In the genomic region with DNA sequence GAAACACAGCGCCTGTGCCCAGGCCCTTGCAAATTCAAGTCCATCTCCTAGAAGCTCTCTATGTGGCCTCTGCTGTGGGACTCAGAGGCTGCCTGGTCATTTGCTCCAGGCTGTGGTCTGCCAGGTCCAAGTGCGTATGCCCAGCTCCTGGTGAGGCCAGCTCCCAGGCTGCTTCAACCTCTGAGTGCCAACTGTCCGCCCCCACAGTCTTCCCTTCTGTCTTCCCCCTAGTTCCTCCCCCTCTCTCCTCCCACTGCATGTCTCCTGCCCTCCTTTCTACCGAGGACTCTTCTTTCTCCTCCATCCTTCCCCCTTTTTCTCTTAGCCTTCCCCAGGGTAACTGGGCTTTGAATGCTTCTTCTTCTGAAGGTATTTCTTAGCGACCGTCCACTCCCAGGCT, we compare ENCODE assay signal across 21 mouse cellular contexts.
DNase-seq lines count a peak whose midpoint lies in the region; ATAC-seq lines count a peak whose summit lies in the region.
"Had no signal": no experiment of that assay in that cellular context is flagged by ENCODE, and none has a peak within 500 bp of the region (broad histone marks: within the 10 kb centered on the region; RNA-seq: fewer than 3 reads in every experiment).

No protein-coding gene starts in this region.

- no peak overlapping the region for H3K4me3 ChIP-seq in forebrain, embryonic 14.5 days (ENCODE audit: low read depth, low read length)
- H3K4me3 ChIP-seq in forebrain, embryonic 11.5 days (ENCODE audit: low read depth, low read length) = no peak overlapping the region
- H3K4me3 ChIP-seq in midbrain, embryonic 10.5 days = no peak overlapping the region
- H3K4me3 ChIP-seq in midbrain, embryonic 13.5 days (replicated peaks) = no peak overlapping the region
- no peak overlapping the region for H3K4me3 ChIP-seq in neural tube, embryonic 15.5 days (replicated peaks)
- H3K4me3 ChIP-seq: heart, embryonic 15.5 days; megakaryocyte, embryonic 14.5 days; stomach, embryonic 15.5 days had no signal

- H3K9ac ChIP-seq in forebrain, embryonic 14.5 days (ENCODE audit: low read length) = no peak overlapping the region
- H3K9ac ChIP-seq in forebrain, embryonic 11.5 days (ENCODE audit: low read length) = no peak overlapping the region
- no peak overlapping the region for H3K9ac ChIP-seq in midbrain, embryonic 13.5 days (replicated peaks)
- no peak overlapping the region for H3K9ac ChIP-seq in neural tube, embryonic 15.5 days (replicated peaks)
- H3K9ac ChIP-seq: heart, embryonic 15.5 days; stomach, embryonic 15.5 days had no signal

- no peaks in the 10 kb centered on the region for H3K27me3 ChIP-seq in forebrain, embryonic 14.5 days (replicated peaks; ENCODE audit: control insufficient read depth, insufficient read depth, low read length)
- H3K27me3 ChIP-seq in forebrain, embryonic 11.5 days (ENCODE audit: control insufficient read depth, insufficient read depth, low read length) = no peaks in the 10 kb centered on the region
- no peaks in the 10 kb centered on the region for H3K27me3 ChIP-seq in midbrain, embryonic 10.5 days (ENCODE audit: low read depth, poor library complexity, severe bottlenecking)
- H3K27me3 ChIP-seq in midbrain, embryonic 13.5 days = peaks cover 2% of the 10 kb centered on the region; the same call in 1 of the 2 replicates
- no peaks in the 10 kb centered on the region for H3K27me3 ChIP-seq in neural tube, embryonic 15.5 days (replicated peaks)
- H3K27me3 ChIP-seq: heart, embryonic 15.5 days; stomach, embryonic 15.5 days had no signal

- peaks cover 15% of the 10 kb centered on the region for H3K4me1 ChIP-seq in forebrain, embryonic 14.5 days (ENCODE audit: control insufficient read depth, insufficient read depth, low read length)
- H3K4me1 ChIP-seq in forebrain, embryonic 11.5 days (replicated peaks; ENCODE audit: control insufficient read depth, insufficient read depth, low read length) = no peaks in the 10 kb centered on the region
- H3K4me1 ChIP-seq in midbrain, embryonic 10.5 days = peaks cover 15% of the 10 kb centered on the region; the same call in 1 of the 2 replicates
- H3K4me1 ChIP-seq in midbrain, embryonic 13.5 days (replicated peaks) = peaks cover 7% of the 10 kb centered on the region; the same call in 1 of the 2 replicates
- peaks cover 7% of the 10 kb centered on the region for H3K4me1 ChIP-seq in neural tube, embryonic 15.5 days
- H3K4me1 ChIP-seq: heart, embryonic 15.5 days; megakaryocyte, embryonic 14.5 days; stomach, embryonic 15.5 days had no signal

- peak overlapping the region; percentile 40; the same call in 1 of the 2 replicates for H3K27ac ChIP-seq in forebrain, embryonic 14.5 days (ENCODE audit: low read depth, low read length)
- no peak overlapping the region for H3K27ac ChIP-seq in forebrain, embryonic 11.5 days (ENCODE audit: low read depth, low read length)
- 0 out of 2 replicates have a peak overlapping the region, but pooled peaks have one; percentile 0 for H3K27ac ChIP-seq in midbrain, embryonic 10.5 days (replicated peaks)
- H3K27ac ChIP-seq in midbrain, embryonic 13.5 days = no peak overlapping the region
- H3K27ac ChIP-seq in neural tube, embryonic 15.5 days (replicated peaks) = no peak overlapping the region
- H3K27ac ChIP-seq: heart, embryonic 15.5 days; stomach, embryonic 15.5 days had no signal

- WGBS in forebrain, embryonic 14.5 days = 60% methylated on average over 6 of the region's 6 CpGs
- WGBS in forebrain, embryonic 11.5 days = 64% methylated on average over 6 of the region's 6 CpGs
- 71% methylated on average over 6 of the region's 6 CpGs for WGBS in midbrain, embryonic 10.5 days
- 65% methylated on average over 6 of the region's 6 CpGs for WGBS in midbrain, embryonic 13.5 days
- WGBS in neural tube, embryonic 15.5 days = 67% methylated on average over 6 of the region's 6 CpGs

- no peaks in the 10 kb centered on the region for H3K36me3 ChIP-seq in forebrain, embryonic 14.5 days (ENCODE audit: control insufficient read depth, insufficient read depth, low read length)
- no peaks in the 10 kb centered on the region for H3K36me3 ChIP-seq in forebrain, embryonic 11.5 days (ENCODE audit: control insufficient read depth, insufficient read depth, low read length)
- H3K36me3 ChIP-seq in midbrain, embryonic 10.5 days = no peaks in the 10 kb centered on the region
- no peaks in the 10 kb centered on the region for H3K36me3 ChIP-seq in midbrain, embryonic 13.5 days
- H3K36me3 ChIP-seq in neural tube, embryonic 15.5 days = no peaks in the 10 kb centered on the region
- H3K36me3 ChIP-seq: G1E; heart, embryonic 15.5 days; stomach, embryonic 15.5 days had no signal

- no peak overlapping the region for H3K4me2 ChIP-seq in forebrain, embryonic 14.5 days (ENCODE audit: low read length)
- no peak overlapping the region for H3K4me2 ChIP-seq in forebrain, embryonic 11.5 days (ENCODE audit: low read depth, low read length, severe bottlenecking)
- H3K4me2 ChIP-seq in midbrain, embryonic 13.5 days (replicated peaks) = no peak overlapping the region
- no peak overlapping the region for H3K4me2 ChIP-seq in neural tube, embryonic 15.5 days
- H3K4me2 ChIP-seq: heart, embryonic 15.5 days; liver, embryonic 11.5 days; stomach, embryonic 15.5 days had no signal

- no peak for DNase-seq in cerebellum, adult 11 months
- DNase-seq in forebrain, embryonic 14.5 days (ENCODE audit: low spot score) = no peak
- no peak for DNase-seq in forebrain, embryonic 11.5 days (ENCODE audit: low spot score)
- DNase-seq in midbrain, embryonic 10.5 days (ENCODE audit: low spot score) = no peak
- no peak for DNase-seq in lung, postnatal 36 days
- DNase-seq: adrenal gland, postnatal 14 days; lung, adult 18-20 months; retina, postnatal 1 day; thymus, adult 18-20 months; thymus, postnatal 4 days had no signal

- H3K9me3 ChIP-seq in forebrain, embryonic 14.5 days (replicated peaks; ENCODE audit: control insufficient read depth, low read length) = peaks cover 3% of the 10 kb centered on the region; the same call in 1 of the 2 replicates
- H3K9me3 ChIP-seq in forebrain, embryonic 11.5 days (ENCODE audit: control insufficient read depth, low read length) = no peaks in the 10 kb centered on the region; the same call in 1 of the 2 replicates
- H3K9me3 ChIP-seq in midbrain, embryonic 10.5 days (replicated peaks) = no peaks in the 10 kb centered on the region; the same call in 1 of the 2 replicates
- peaks cover 11% of the 10 kb centered on the region for H3K9me3 ChIP-seq in midbrain, embryonic 13.5 days
- H3K9me3 ChIP-seq in neural tube, embryonic 15.5 days (replicated peaks) = no peaks in the 10 kb centered on the region
- H3K9me3 ChIP-seq: heart, embryonic 15.5 days; stomach, embryonic 15.5 days had no signal

- ATAC-seq in cerebellum, adult (ENCODE audit: insufficient number of reproducible peaks, low FRiP score, low TSS enrichment) = 0 out of 2 replicates have a peak, but pooled peaks have one; percentile 24
- no peak for ATAC-seq in forebrain, embryonic 14.5 days
- ATAC-seq in forebrain, embryonic 11.5 days (replicated peaks; ENCODE audit: low FRiP score) = no peak
- no peak for ATAC-seq in midbrain, embryonic 13.5 days
- ATAC-seq in neural tube, embryonic 15.5 days (ENCODE audit: low FRiP score) = 0 out of 2 replicates have a peak, but pooled peaks have one; percentile 18
- ATAC-seq: activated CD4-positive, CD25-positive, alpha-beta regulatory T cell, adult 4 months; intestine, embryonic 16.5 days; midbrain, embryonic 16.5 days had no signal

Comparison
In these comparisons a context has a peak if more than half of its experiments do, and no peak if none do; other contexts are left out.
1. H3K27ac ChIP-seq: peak in forebrain, embryonic 14.5 days (single experiment) and midbrain, embryonic 10.5 days (single experiment); none in forebrain, embryonic 11.5 days (single experiment), midbrain, embryonic 13.5 days (single experiment) and neural tube, embryonic 15.5 days (single experiment).
2. ATAC-seq: peak in cerebellum, adult (single experiment) and neural tube, embryonic 15.5 days (single experiment); none in forebrain, embryonic 14.5 days (single experiment), forebrain, embryonic 11.5 days (single experiment) and midbrain, embryonic 13.5 days (single experiment).